Mouse (Mus musculus): Measurements from ENCODE around the gene Vamp2.

Vamp2 gene

GRCm38 (mm10) chr11:69133566-69133922 is 45.3 kb downstream of the Vamp2 start:
- DNase-seq (ENCODE audit: low spot score in 2 of 2), result no peak

- peak; percentile 87 to 91 for DNase-seq (ENCODE audit: low spot score in 2 of 2)
These were observed 45.8 kb downstream of the Vamp2 start for GRCm38 (mm10) chr11:69133923-69134621.

GRCm38 (mm10) chr11:69134622-69134968 is 46.3 kb downstream of the Vamp2 start:
- DNase-seq (ENCODE audit: low spot score in 2 of 2), result no peak

- DNase-seq (ENCODE audit: low spot score in 2 of 2), result no peak
These were observed 47.1 kb downstream of the Vamp2 start for GRCm38 (mm10) chr11:69135361-69135760.

Data from right cerebral cortex, adult 2 months (tissue).